Mouse (Mus musculus): ENCODE results near the gene Slc12a3.
A peak's percentile ranks its signal among the peaks of the same experiment; 100 is the strongest.

Gene Slc12a3

GRCm38 (mm10) chr8:94328932-94329728 lies at the start of gene Slc12a3:
Slc12a3 (plus strand) TSS chr8:94329201.
- DNase-seq (ENCODE audit: low spot score), result no peak

- no peak for DNase-seq (ENCODE audit: low spot score)
Measured at GRCm38 (mm10) chr8:94280001-94280613, 48.9 kb upstream of the Slc12a3 start.

- DNase-seq (ENCODE audit: low spot score), result no peak
Measured at GRCm38 (mm10) chr8:94282453-94282985, 46.5 kb upstream of the Slc12a3 start.

GRCm38 (mm10) chr8:94284204-94284603 lies 44.8 kb upstream of the Slc12a3 start:
- no peak for DNase-seq (ENCODE audit: low spot score)

- no peak for DNase-seq (ENCODE audit: low spot score)
Measured at GRCm38 (mm10) chr8:94290606-94291005, 38.4 kb upstream of the Slc12a3 start.

GRCm38 (mm10) chr8:94292072-94292471 lies 36.9 kb upstream of the Slc12a3 start:
- no peak for DNase-seq (ENCODE audit: low spot score)

- DNase-seq (ENCODE audit: low spot score), result no peak
Measured at GRCm38 (mm10) chr8:94292626-94293025, 36.4 kb upstream of the Slc12a3 start.

- DNase-seq (ENCODE audit: low spot score), result no peak
Measured at GRCm38 (mm10) chr8:94295687-94296086, 33.3 kb upstream of the Slc12a3 start.

GRCm38 (mm10) chr8:94296312-94296991 lies 32.5 kb upstream of the Slc12a3 start:
- no peak for DNase-seq (ENCODE audit: low spot score)

- DNase-seq (ENCODE audit: low spot score), result no peak
Measured at GRCm38 (mm10) chr8:94297101-94297500, 31.9 kb upstream of the Slc12a3 start.

- no peak for DNase-seq (ENCODE audit: low spot score)
Measured at GRCm38 (mm10) chr8:94300809-94301208, 28.2 kb upstream of the Slc12a3 start.

GRCm38 (mm10) chr8:94304412-94304811 lies 24.6 kb upstream of the Slc12a3 start:
- DNase-seq (ENCODE audit: low spot score), result no peak

- no peak for DNase-seq (ENCODE audit: low spot score)
Measured at GRCm38 (mm10) chr8:94306989-94307513, 21.9 kb upstream of the Slc12a3 start.

- peak; percentile 21 for DNase-seq (ENCODE audit: low spot score)
Measured at GRCm38 (mm10) chr8:94307652-94308051, 21.3 kb upstream of the Slc12a3 start.

GRCm38 (mm10) chr8:94314069-94314468 lies 14.9 kb upstream of the Slc12a3 start:
- no peak for DNase-seq (ENCODE audit: low spot score)

GRCm38 (mm10) chr8:94317249-94317648 lies 11.8 kb upstream of the Slc12a3 start:
- DNase-seq (ENCODE audit: low spot score), result no peak

GRCm38 (mm10) chr8:94317691-94318090 lies 11.3 kb upstream of the Slc12a3 start:
- DNase-seq (ENCODE audit: low spot score), result no peak

GRCm38 (mm10) chr8:94320036-94320435 lies 9.0 kb upstream of the Slc12a3 start:
- no peak for DNase-seq (ENCODE audit: low spot score)

- no peak for DNase-seq (ENCODE audit: low spot score)
Measured at GRCm38 (mm10) chr8:94322083-94322482, 6.9 kb upstream of the Slc12a3 start.

- no peak for DNase-seq (ENCODE audit: low spot score)
Measured at GRCm38 (mm10) chr8:94323041-94323440, 6.0 kb upstream of the Slc12a3 start.

GRCm38 (mm10) chr8:94324071-94324470 lies 4.9 kb upstream of the Slc12a3 start:
- no peak for DNase-seq (ENCODE audit: low spot score)

GRCm38 (mm10) chr8:94326016-94326415 lies 3.0 kb upstream of the Slc12a3 start:
- no peak for DNase-seq (ENCODE audit: low spot score)

Measured in testis, postnatal 14 days (tissue).